Mouse (Mus musculus) neural tube, embryonic 14.5 days (tissue): Measurements from ENCODE around the gene Hmga1b. TPM values are rescaled to one million over a fixed set of nuclear protein-coding genes. Genes with fewer than 3 reads are reported as not detected.
"Not testable (repeated sequence)": the region's sequence is repeated elsewhere in the genome, so short reads cannot be mapped to it uniquely, and the experiment has no call there.

Experiments used
- ATAC-seq: fragments of 200-750 bp; cut with Nextera tagmentation; 2 replicates; pipeline ENCODE4 v1.8.0; 2017; ENCODE audit warnings: low read depth, mild to moderate bottlenecking, moderate TSS enrichment, moderate library complexity
- H3K27ac ChIP-seq: fragments of 300-500 bp; sonication (generic); 2 replicates; pipeline ENCODE4 v1.5.1; 2014; ENCODE audit warnings: low read depth, mild to moderate bottlenecking, control low read depth, low read length, moderate library complexity, mixed read lengths
- H3K27me3 ChIP-seq: fragments of 300-500 bp; sonication (generic); 2 replicates; pipeline ENCODE4 v1.6.1; 2014; ENCODE audit warnings: low read length; ENCODE audit not compliant: control insufficient read depth, insufficient read depth
- H3K36me3 ChIP-seq: fragments of 300-500 bp; sonication (generic); 2 replicates; pipeline ENCODE4 v1.6.1; 2014; ENCODE audit warnings: low read length, mixed read lengths; ENCODE audit not compliant: control insufficient read depth, insufficient read depth
- H3K4me1 ChIP-seq: fragments of 300-500 bp; sonication (generic); 2 replicates; pipeline ENCODE4 v1.6.1; 2014; ENCODE audit warnings: low read length; ENCODE audit not compliant: control insufficient read depth, insufficient read depth
- H3K4me2 ChIP-seq: fragments of 300-500 bp; sonication (generic); 2 replicates; pipeline ENCODE4 v1.6.1; 2014; ENCODE audit warnings: mild to moderate bottlenecking, low read depth, low read length, control low read depth
- H3K4me3 ChIP-seq: fragments of 300-500 bp; sonication (generic); 2 replicates; pipeline ENCODE4 v1.5.1; 2014; ENCODE audit warnings: low read depth, low read length, control low read depth, mixed read lengths
- H3K9ac ChIP-seq: fragments of 300-500 bp; sonication (generic); replicated peaks from 2 replicates; pipeline ENCODE4 v1.6.1; 2014; ENCODE audit warnings: low read depth, mild to moderate bottlenecking, control low read depth, low read length, mixed read lengths
- H3K9me3 ChIP-seq: fragments of 300-500 bp; sonication (generic); 2 replicates; pipeline ENCODE4 v1.6.1; 2016; ENCODE audit warnings: low read length; ENCODE audit not compliant: control insufficient read depth
- WGBS: fragments of 180-500 bp; shearing (Covaris S2); extraction: QIAGEN DNeasy Blood & Tissue Kit; methylation state at CpG from one replicate; pipeline ENCODE4 v1.1.7; 2014; 5-methylcytosine and 5-hydroxymethylcytosine counted together
- polyA plus RNA-seq: library from polyadenylated mRNA; unstranded; fragments of >200 nt; fragmentation: Nextera tagmentation; extraction: Ambion mirVana; gene quantifications from 2 replicates; pipeline ENCODE4 v1.2.1, GENCODE M21; 2014

The Hmga1b gene
- polyA plus RNA-seq, 1 experiment from 2014 or later: 2.1 TPM

DNA sequence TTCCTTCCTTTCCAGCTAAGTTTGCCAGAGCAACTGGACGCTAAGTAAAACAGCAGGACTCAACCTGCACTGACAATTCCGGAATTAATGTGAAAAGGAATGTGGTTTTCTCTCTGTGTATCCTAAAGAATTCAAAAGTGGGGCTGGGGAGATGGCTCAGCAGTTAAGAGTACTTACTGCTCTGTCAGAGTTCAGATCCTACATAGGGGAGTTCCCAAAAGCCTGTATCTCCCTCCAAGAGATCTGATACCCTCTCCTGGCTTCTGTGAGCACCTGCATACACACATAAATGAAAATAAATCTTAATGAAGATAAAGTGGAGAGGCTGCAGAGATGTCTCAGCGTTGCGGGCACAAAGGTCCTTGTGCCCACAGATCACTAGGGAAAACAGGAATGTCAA lies 11.0 kb upstream of the Hmga1b start:
- Histone ChIP-seq H3K9ac (no peak overlapping the region), H3K4me1 (no peaks in the 10 kb centered on the region), H3K27ac (no peak overlapping the region), H3K4me2 (no peak overlapping the region), H3K9me3 (no peaks in the 10 kb centered on the region), H3K27me3 (no peaks in the 10 kb centered on the region), H3K4me3 (no peak overlapping the region), H3K36me3 (no peaks in the 10 kb centered on the region)
- WGBS: 78% methylated on average over 4 of the region's 4 CpGs
- ATAC-seq: no peak

- no peaks in the 10 kb centered on the region for H3K9me3 ChIP-seq
- no peaks in the 10 kb centered on the region for H3K27me3 ChIP-seq
- ATAC-seq: no peak
- no peak overlapping the region for H3K27ac ChIP-seq
- H3K4me2 ChIP-seq: no peak overlapping the region
- no peaks in the 10 kb centered on the region for H3K4me1 ChIP-seq
- no peak overlapping the region for H3K4me3 ChIP-seq
- WGBS: 91% methylated on average over 9 of the region's 9 CpGs
- no peak overlapping the region for H3K9ac ChIP-seq
- H3K36me3 ChIP-seq: no peaks in the 10 kb centered on the region
These were observed 2.4 kb upstream of the Hmga1b start for GRCm38 (mm10) chr11:120760236-120760635.

- no peaks in the 10 kb centered on the region for H3K27me3 ChIP-seq
- H3K9ac ChIP-seq: no peak overlapping the region
- WGBS: 73% methylated on average over 14 of the region's 14 CpGs
- no peak overlapping the region for H3K4me2 ChIP-seq
- no peak overlapping the region for H3K27ac ChIP-seq
- H3K9me3 ChIP-seq: no peaks in the 10 kb centered on the region
- H3K4me3 ChIP-seq: no peak overlapping the region
- H3K36me3 ChIP-seq: no peaks in the 10 kb centered on the region
- no peaks in the 10 kb centered on the region for H3K4me1 ChIP-seq
- ATAC-seq: no peak
These were observed 553 bp upstream of the Hmga1b start for GRCm38 (mm10) chr11:120761811-120762671.

DNA sequence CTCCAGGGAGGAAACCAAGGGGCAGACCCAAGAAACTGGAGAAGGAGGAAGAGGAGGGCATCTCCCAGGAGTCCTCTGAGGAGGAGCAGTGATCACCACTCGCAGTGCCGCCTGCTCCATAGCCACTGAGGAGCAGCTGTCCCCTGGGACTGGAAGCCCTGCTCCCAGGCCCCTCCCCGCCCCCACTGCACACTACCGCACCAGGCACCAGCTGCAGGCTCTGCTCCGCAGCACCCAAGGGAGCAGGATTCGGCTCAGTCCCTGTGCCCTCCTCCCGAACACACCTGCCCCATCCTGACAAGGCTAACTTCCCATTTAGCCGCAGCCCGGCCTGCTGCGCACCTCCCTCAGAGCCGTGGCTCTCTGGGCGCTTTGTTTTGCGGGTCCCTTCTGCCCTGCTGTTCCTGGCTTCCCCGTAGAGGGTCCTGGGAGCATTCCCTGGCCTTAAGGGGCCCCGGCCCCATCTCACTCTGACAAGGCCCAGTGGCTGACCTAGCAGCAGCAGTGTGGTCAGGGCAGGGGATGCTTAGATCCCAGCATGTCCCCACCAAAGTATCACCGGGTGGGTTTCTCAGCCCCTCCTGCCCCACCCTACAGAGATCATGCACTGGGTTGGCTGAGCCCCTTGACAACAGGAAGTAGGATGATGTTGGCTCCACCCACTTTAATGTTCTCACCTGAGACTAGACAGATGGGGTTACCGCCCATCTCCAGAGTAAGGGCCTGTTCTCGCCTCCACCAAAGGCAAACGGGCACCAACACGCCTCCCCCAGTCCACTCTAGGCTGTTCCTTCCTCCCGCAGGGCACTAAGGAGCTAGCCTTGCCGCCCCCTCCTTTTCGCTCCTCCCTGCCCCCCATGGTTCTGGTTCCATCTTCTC lies 766 bp downstream of the Hmga1b start:
- ATAC-seq: 0 out of 2 replicates have a peak, but pooled peaks have one; percentile 44
- not testable (repeated sequence) for H3K4me2 ChIP-seq
- 4% methylated on average over 8 of the region's 23 CpGs for WGBS

DNA sequence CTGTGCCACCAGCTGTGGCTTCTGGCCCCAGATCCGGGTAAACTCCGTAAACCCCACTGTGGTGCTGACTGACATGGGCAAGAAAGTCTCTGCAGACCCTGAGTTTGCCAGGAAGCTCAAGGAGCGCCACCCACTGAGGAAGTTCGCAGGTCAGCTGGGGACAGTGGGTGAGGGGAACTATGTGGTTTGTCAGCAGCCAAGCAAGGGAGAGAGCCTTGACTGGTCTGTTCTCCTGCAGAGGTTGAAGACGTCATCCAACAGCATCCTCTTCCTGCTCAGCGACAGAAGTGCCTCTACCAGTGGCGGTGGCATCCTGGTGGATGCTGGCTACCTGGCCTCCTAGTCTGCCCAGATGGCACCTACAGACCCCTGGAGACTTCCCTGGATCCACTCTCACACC lies 4.4 kb downstream of the Hmga1b start:
- not testable (repeated sequence) for H3K4me1 ChIP-seq, H3K27ac ChIP-seq, H3K27me3 ChIP-seq, H3K36me3 ChIP-seq, H3K4me2 ChIP-seq, H3K9ac ChIP-seq, ATAC-seq, H3K9me3 ChIP-seq, H3K4me3 ChIP-seq
- WGBS: 86% methylated on average over 3 of the region's 7 CpGs

More for the DNA sequence above, 766 bp downstream of the Hmga1b start:
- H3K9me3 ChIP-seq, H3K27ac ChIP-seq, H3K4me1 ChIP-seq, H3K9ac ChIP-seq, H3K36me3 ChIP-seq, H3K27me3 ChIP-seq, H3K4me3 ChIP-seq: not testable (repeated sequence)

DNA sequence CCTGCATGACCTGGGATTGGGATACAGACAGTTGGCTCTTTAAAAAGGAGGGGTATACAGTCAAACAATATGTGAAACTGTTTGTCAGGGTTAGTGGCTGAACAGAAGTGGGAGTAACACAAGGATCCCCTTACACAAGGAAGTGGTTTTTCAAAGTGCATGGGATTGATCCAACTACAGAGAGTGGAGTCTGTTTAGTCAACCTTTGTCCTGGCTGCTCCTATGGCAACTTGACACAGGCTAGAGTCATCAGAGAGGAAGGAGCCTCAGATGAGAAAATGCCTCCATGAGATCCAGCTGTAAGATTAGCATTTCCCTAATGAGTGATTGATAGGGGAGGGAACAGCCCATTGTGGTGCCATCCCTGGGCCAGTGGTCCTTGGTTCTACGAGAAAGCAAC lies 5.6 kb downstream of the Hmga1b start:
- H3K4me1 ChIP-seq: no peaks in the 10 kb centered on the region
- H3K9ac ChIP-seq: no peak overlapping the region
- no peaks in the 10 kb centered on the region for H3K36me3 ChIP-seq
- no peak overlapping the region for H3K27ac ChIP-seq
- ATAC-seq: no peak
- no peaks in the 10 kb centered on the region for H3K27me3 ChIP-seq
- WGBS: 63% methylated on average over 1 of the region's 1 CpGs
- H3K9me3 ChIP-seq: no peaks in the 10 kb centered on the region
- no peak overlapping the region for H3K4me3 ChIP-seq
- no peak overlapping the region for H3K4me2 ChIP-seq

DNA sequence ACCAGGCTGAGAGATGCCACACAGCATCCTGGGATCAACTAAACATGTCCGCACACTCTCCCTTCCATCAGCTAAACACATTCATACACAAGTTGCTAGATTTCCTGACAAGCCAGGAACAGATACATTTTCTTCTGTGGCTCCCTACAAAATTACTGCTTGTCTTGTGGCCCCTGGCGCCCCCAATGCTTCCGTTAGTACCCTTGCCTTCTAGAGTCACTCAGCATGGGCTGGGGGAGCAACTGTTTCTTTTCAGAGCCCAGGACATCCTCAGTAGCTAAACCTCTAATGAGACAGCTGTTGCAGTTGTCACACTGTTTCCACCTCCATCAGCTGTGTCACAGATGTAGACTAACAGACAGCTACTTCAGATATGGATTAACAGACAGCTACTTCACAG lies 10.2 kb downstream of the Hmga1b start:
- H3K4me3 ChIP-seq: no peak overlapping the region
- no peak for ATAC-seq
- WGBS: 77% methylated on average over 3 of the region's 3 CpGs

DNA sequence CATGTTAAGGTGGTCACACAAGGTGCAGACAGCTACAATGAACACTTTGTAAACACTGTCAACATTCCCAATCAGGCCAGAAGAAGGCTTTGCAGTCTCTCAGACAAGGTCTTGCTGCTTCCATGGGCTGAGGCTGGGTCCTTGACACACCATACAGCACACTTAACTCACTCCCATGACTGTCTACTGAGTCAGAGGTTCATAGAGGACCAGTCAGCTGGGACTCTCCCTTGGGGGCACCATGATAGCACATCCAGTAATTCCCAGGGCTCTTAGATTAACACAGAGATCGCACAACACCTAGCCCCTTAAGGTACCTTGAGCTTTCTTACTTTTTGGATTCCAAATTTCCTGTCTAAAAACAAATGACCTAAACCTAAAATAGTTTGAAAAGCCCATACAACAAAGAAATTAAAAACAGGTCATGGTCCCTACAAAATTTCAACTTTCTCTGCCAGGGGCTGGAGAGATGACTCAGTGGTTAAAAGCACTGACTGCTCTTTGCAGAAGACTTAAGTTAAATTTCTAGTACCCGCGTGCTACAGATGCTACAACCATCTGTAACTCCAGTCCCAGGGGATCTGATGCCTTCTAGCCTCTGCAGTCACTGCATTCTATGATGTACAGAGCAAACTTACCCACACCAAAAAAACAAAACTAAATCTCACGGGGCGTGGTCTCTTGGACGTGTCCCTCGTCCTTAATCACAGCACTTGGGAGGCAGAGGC lies 11.0 kb downstream of the Hmga1b start:
- Histone ChIP-seq H3K27me3 (no peaks in the 10 kb centered on the region), H3K36me3 (no peaks in the 10 kb centered on the region), H3K4me2 (no peak overlapping the region), H3K4me3 (no peak overlapping the region), H3K9me3 (no peaks in the 10 kb centered on the region), H3K9ac (no peak overlapping the region), H3K27ac (no peak overlapping the region), H3K4me1 (no peaks in the 10 kb centered on the region)
- 90% methylated on average over 7 of the region's 7 CpGs for WGBS
- no peak for ATAC-seq

More for the DNA sequence above, 10.2 kb downstream of the Hmga1b start:
- Histone ChIP-seq H3K27me3 (no peaks in the 10 kb centered on the region), H3K4me1 (no peaks in the 10 kb centered on the region), H3K9me3 (no peaks in the 10 kb centered on the region), H3K4me2 (no peak overlapping the region), H3K36me3 (no peaks in the 10 kb centered on the region), H3K27ac (no peak overlapping the region), H3K9ac (no peak overlapping the region)
